Mouse (Mus musculus): ENCODE measurements at regions not wholly inside any gene's neighbourhood (a gene's known extent, or its start where the extent isn't known, plus 50 kb on each side); places are given as distances from the start of the nearest gene placed in this dataset.
A peak's percentile ranks its signal among the peaks of the same experiment; 100 is the strongest.

GRCm38 (mm10) chr16:90666271-90666986, 60.8 kb downstream of the Mis18a start:
- no peak for DNase-seq

GRCm38 (mm10) chr16:90664086-90664485, 63.1 kb downstream of the Mis18a start:
- DNase-seq: peak; percentile 91

- peak; percentile 12 for DNase-seq
These were observed 69.2 kb downstream of the Mis18a start for GRCm38 (mm10) chr16:90658050-90658449.

- DNase-seq: no peak
These were observed 70.2 kb downstream of the Mis18a start for GRCm38 (mm10) chr16:90657027-90657426.

GRCm38 (mm10) chr16:90656571-90657011, 70.6 kb downstream of the Mis18a start:
- peak; percentile 64 for DNase-seq

- peak; percentile 67 for DNase-seq
These were observed 72.4 kb downstream of the Mis18a start for GRCm38 (mm10) chr16:90654853-90655252.

GRCm38 (mm10) chr16:90652821-90653220, 74.4 kb downstream of the Mis18a start:
- DNase-seq: peak; percentile 42

- DNase-seq: peak; percentile 22
These were observed 79.0 kb downstream of the Mis18a start for GRCm38 (mm10) chr16:90648161-90648560.

- peak; percentile 70 for DNase-seq
These were observed 84.5 kb downstream of the Mis18a start for GRCm38 (mm10) chr16:90642671-90643070.

- DNase-seq: peak; percentile 83
These were observed 92.0 kb downstream of the Mis18a start for GRCm38 (mm10) chr16:90635216-90635615.

- peak; percentile 93 for DNase-seq
These were observed 97.2 kb downstream of the Mis18a start for GRCm38 (mm10) chr16:90629976-90630375.

GRCm38 (mm10) chr16:90629121-90629930, 97.9 kb downstream of the Mis18a start:
- peak; percentile 97 for DNase-seq

- DNase-seq: no peak
These were observed 98.5 kb downstream of the Mis18a start for GRCm38 (mm10) chr16:90628605-90629120.

- DNase-seq: peak; percentile 36
These were observed 101.1 kb downstream of the Mis18a start for GRCm38 (mm10) chr16:90626035-90626670.

GRCm38 (mm10) chr16:90625301-90626034, 101.7 kb downstream of the Mis18a start:
- DNase-seq: peak; percentile 89

- DNase-seq: peak; percentile 99
These were observed 103.1 kb downstream of the Mis18a start for GRCm38 (mm10) chr16:90624039-90624625.

GRCm38 (mm10) chr16:90622677-90623225, 104.5 kb downstream of the Mis18a start:
- DNase-seq: peak; percentile 88

- DNase-seq: peak; percentile 96
These were observed 105.3 kb downstream of the Mis18a start for GRCm38 (mm10) chr16:90621761-90622411.

GRCm38 (mm10) chr16:90619565-90620311, 107.5 kb downstream of the Mis18a start:
- DNase-seq: peak; percentile 85

- no peak for DNase-seq
These were observed 111.4 kb downstream of the Mis18a start for GRCm38 (mm10) chr16:90615791-90616190.

Data from heart, adult 11 months (tissue).